Mouse (Mus musculus): ENCODE results near the gene Rasgrf2.

DNA sequence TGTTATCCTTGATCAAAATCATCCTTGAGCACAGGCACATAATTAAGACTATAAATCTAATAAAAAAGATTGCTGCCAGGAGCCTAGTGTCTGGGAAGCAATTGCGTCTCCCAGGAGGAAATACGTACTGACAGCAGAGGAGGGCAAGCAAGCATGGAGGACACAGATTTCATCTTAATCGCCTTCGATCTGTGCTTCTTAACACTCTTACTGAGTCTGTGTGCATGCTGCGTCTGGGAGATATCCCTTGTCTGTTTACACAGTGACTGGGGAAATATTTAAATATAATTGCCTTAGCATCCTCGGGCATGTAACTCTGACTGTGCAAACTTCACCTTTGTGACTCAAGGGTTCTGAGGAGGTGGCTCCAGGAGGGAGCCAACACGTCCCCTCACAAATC is 33.0 kb downstream of the Rasgrf2 start:
- TF ChIP-seq CTCF (IDR thresholded peaks at IDR 0.05; ENCODE audit: borderline replicate concordance, control insufficient read depth, extremely low read depth, insufficient read depth, low read length, poor library complexity) (no peak), POLR2A (IDR thresholded peaks at IDR 0.05; ENCODE audit: control insufficient read depth, extremely low read depth, insufficient read depth, low read length, poor library complexity) (no peak)
